8 mouse cellular contexts compared by ENCODE assay signal in genomic region chr5:143917418-143917817, GRCm38 (mm10). TPM values are rescaled to one million over a fixed set of nuclear protein-coding genes. Genes with fewer than 3 reads are reported as not detected.
DNase-seq lines count a peak whose midpoint lies in the region; ATAC-seq lines count a peak whose summit lies in the region.

No protein-coding gene starts in this region.

- H3K4me3 ChIP-seq in forebrain, embryonic 12.5 days (replicated peaks): no peak overlapping the region

- no peak overlapping the region for H3K9ac ChIP-seq in forebrain, embryonic 12.5 days

- peaks cover 58% of the 10 kb centered on the region for H3K36me3 ChIP-seq in forebrain, embryonic 12.5 days (replicated peaks)

- H3K9me3 ChIP-seq in forebrain, embryonic 12.5 days: no peaks in the 10 kb centered on the region

- peak; percentile 55 to 59 for DNase-seq in cerebellum, postnatal 10 days
- no peak for DNase-seq in cerebellum, adult 8-10 months
- DNase-seq in urinary bladder, adult 18-20 months (ENCODE audit: low spot score in 2 of 2): peak; percentile 38 to 42
- DNase-seq in urinary bladder, adult 2 months (ENCODE audit: low spot score): no peak
- DNase-seq in embryo, embryonic 9.5 days (ENCODE audit: extremely low spot score): peak; percentile 16
- DNase-seq in kidney, adult 9 months: peak; percentile 80
- DNase-seq in natural killer cell, adult 2 months (ENCODE audit: low spot score in 2 of 2): peak; percentile 38 to 58

- H3K4me2 ChIP-seq in forebrain, embryonic 12.5 days: no peak overlapping the region

- H3K27me3 ChIP-seq in forebrain, embryonic 12.5 days: no peaks in the 10 kb centered on the region

- 57% methylated on average over 5 of the region's 5 CpGs for WGBS in forebrain, embryonic 12.5 days

- H3K27ac ChIP-seq in forebrain, embryonic 12.5 days: no peak overlapping the region

- no peak for ATAC-seq in forebrain, embryonic 12.5 days (ENCODE audit: low FRiP score)

- H3K4me1 ChIP-seq in forebrain, embryonic 12.5 days: no peaks in the 10 kb centered on the region

RNA-seq across cellular contexts. Expression of gene Pms2, which starts 7.7 kb away (rescaled TPM):
- polyA plus RNA-seq in urinary bladder, adult 2 months (2012; rRNA removed): 6.5 and 7.1 TPM in 2 replicates
- polyA plus RNA-seq in forebrain, embryonic 12.5 days (2016; fragmentation: Nextera tagmentation; extraction: Ambion mirVana): 35.2 and 38.5 TPM in 2 replicates

RNA-seq across cellular contexts. Expression of gene Aimp2, which starts 7.8 kb away (rescaled TPM):
- 46.7 and 53.3 TPM in 2 replicates for polyA plus RNA-seq in urinary bladder, adult 2 months (2012; rRNA removed)
- polyA plus RNA-seq in forebrain, embryonic 12.5 days (2016; fragmentation: Nextera tagmentation; extraction: Ambion mirVana): 85.0 and 88.6 TPM in 2 replicates

RNA-seq across cellular contexts. Expression of gene Gm42421, which starts 10.6 kb away (rescaled TPM):
- polyA plus RNA-seq in urinary bladder, adult 2 months (2012; rRNA removed): 1.2 TPM in 2 replicates
- polyA plus RNA-seq in forebrain, embryonic 12.5 days (2016; fragmentation: Nextera tagmentation; extraction: Ambion mirVana): 0.87 and 1.9 TPM in 2 replicates

RNA-seq across cellular contexts. Expression of gene Rsph10b, which starts 15.4 kb away (rescaled TPM):
- polyA plus RNA-seq in urinary bladder, adult 2 months (2012; rRNA removed): 2.6 and 2.8 TPM in 2 replicates
- polyA plus RNA-seq in forebrain, embryonic 12.5 days (2016; fragmentation: Nextera tagmentation; extraction: Ambion mirVana): 2.2 and 3.4 TPM in 2 replicates

RNA-seq across cellular contexts. Expression of gene Ankrd61, which starts 19.9 kb away (rescaled TPM):
- 0.09 and 0.14 TPM in 2 replicates for polyA plus RNA-seq in urinary bladder, adult 2 months (2012; rRNA removed)
- polyA plus RNA-seq in forebrain, embryonic 12.5 days (2016; fragmentation: Nextera tagmentation; extraction: Ambion mirVana): 0.46 and 0.66 TPM in 2 replicates

Comparison
In these comparisons a context has a peak if more than half of its experiments do, and no peak if none do; other contexts are left out.
1. DNase-seq: peak in cerebellum, postnatal 10 days (2 of 2), urinary bladder, adult 18-20 months (2 of 2), embryo, embryonic 9.5 days (single experiment), kidney, adult 9 months (single experiment) and natural killer cell, adult 2 months (2 of 2); none in cerebellum, adult 8-10 months (single experiment) and urinary bladder, adult 2 months (single experiment).